ENCODE assay signal across 9 mouse cellular contexts in genomic region chr7:62376510-62377304, GRCm38 (mm10). TPM values are rescaled to one million over a fixed set of nuclear protein-coding genes. Genes with fewer than 3 reads are reported as not detected.
A peak's percentile ranks its signal among the peaks of the same experiment; 100 is the strongest.
DNase-seq lines count a peak whose midpoint lies in the region; ATAC-seq and TF ChIP-seq lines count a peak whose summit lies in the region.
"Had no signal": no experiment of that assay in that cellular context is flagged by ENCODE, and none has a peak within 500 bp of the region (broad histone marks: within the 10 kb centered on the region; RNA-seq: fewer than 3 reads in every experiment).

Magel2 (plus strand) TSS chr7:62377010.

- ATAC-seq in kidney, embryonic 14.5 days (ENCODE audit: low FRiP score, low TSS enrichment) = peak; percentile 95
- ATAC-seq in limb, embryonic 12.5 days (ENCODE audit: insufficient number of reproducible peaks, insufficient read depth, low FRiP score, low TSS enrichment, low read depth) = peak; percentile 91
- ATAC-seq in erythroid progenitor cell, adult 5-6 weeks (replicated peaks; ENCODE audit: low FRiP score, poor library complexity, severe bottlenecking) = no peak

- no peak for TF ChIP-seq CTCF in embryonic fibroblast, embryonic 13.5 days (IDR thresholded peaks at IDR 0.05; ENCODE audit: borderline replicate concordance, insufficient read depth, low read length)

- no peak for DNase-seq in kidney, adult 18-20 months
- peak; percentile 63 for DNase-seq in adrenal gland, postnatal 10 days
- DNase-seq in retina, postnatal 1 day = peak; percentile 88
- no peak for DNase-seq in layer of hippocampus, adult 11-12 months (ENCODE audit: low spot score)

- peaks cover 12% of the 10 kb centered on the region for H3K9me3 ChIP-seq in kidney, embryonic 14.5 days (ENCODE audit: control insufficient read depth, low read length)
- H3K9me3 ChIP-seq in limb, embryonic 12.5 days = peaks cover 34% of the 10 kb centered on the region; the same call in 1 of the 2 replicates
- H3K9me3 ChIP-seq: liver, embryonic 15.5 days had no signal

- no peaks in the 10 kb centered on the region for H3K36me3 ChIP-seq in kidney, embryonic 14.5 days (ENCODE audit: control insufficient read depth, insufficient read depth, low read length)
- no peaks in the 10 kb centered on the region for H3K36me3 ChIP-seq in limb, embryonic 12.5 days
- H3K36me3 ChIP-seq: liver, embryonic 15.5 days had no signal

- peak within 1 kb of the TSS; percentile 40 for H3K9ac ChIP-seq in kidney, embryonic 14.5 days (ENCODE audit: low read depth, low read length)
- H3K9ac ChIP-seq in limb, embryonic 12.5 days (replicated peaks) = peak within 1 kb of the TSS; percentile 63
- H3K9ac ChIP-seq: liver, embryonic 15.5 days had no signal

- no peak for TF ChIP-seq POLR2A in embryonic fibroblast, embryonic 13.5 days (IDR thresholded peaks at IDR 0.05; ENCODE audit: low read depth, low read length)

- WGBS in kidney, embryonic 14.5 days = 23% methylated on average over 31 of the region's 31 CpGs
- WGBS in limb, embryonic 12.5 days = 22% methylated on average over 31 of the region's 31 CpGs

- peak within 1 kb of the TSS; percentile 65 for H3K4me2 ChIP-seq in kidney, embryonic 14.5 days (replicated peaks; ENCODE audit: low read depth, low read length)
- H3K4me2 ChIP-seq in limb, embryonic 12.5 days = peak within 1 kb of the TSS; percentile 60
- H3K4me2 ChIP-seq: liver, embryonic 15.5 days had no signal

- H3K27me3 ChIP-seq in kidney, embryonic 14.5 days (ENCODE audit: control insufficient read depth, insufficient read depth, low read length) = no peaks in the 10 kb centered on the region
- no peaks in the 10 kb centered on the region for H3K27me3 ChIP-seq in limb, embryonic 12.5 days

- no peaks in the 10 kb centered on the region for H3K4me1 ChIP-seq in kidney, embryonic 14.5 days (ENCODE audit: control insufficient read depth, insufficient read depth, low read length)
- no peaks in the 10 kb centered on the region for H3K4me1 ChIP-seq in embryonic fibroblast, embryonic 13.5 days (ENCODE audit: control insufficient read depth, insufficient read depth, low read length)
- peaks cover 7% of the 10 kb centered on the region; the same call in 1 of the 2 replicates for H3K4me1 ChIP-seq in limb, embryonic 12.5 days (replicated peaks)
- H3K4me1 ChIP-seq: liver, embryonic 15.5 days had no signal

- H3K27ac ChIP-seq in kidney, embryonic 14.5 days (ENCODE audit: low read depth, low read length) = no peak within 1 kb of the TSS
- no peak within 1 kb of the TSS for H3K27ac ChIP-seq in embryonic fibroblast, embryonic 13.5 days (ENCODE audit: insufficient read depth, low read length)
- H3K27ac ChIP-seq in limb, embryonic 12.5 days = peak within 1 kb of the TSS; percentile 66; the same call in 1 of the 2 replicates
- H3K27ac ChIP-seq: liver, embryonic 15.5 days had no signal

- peak within 1 kb of the TSS; percentile 45 for H3K4me3 ChIP-seq in kidney, embryonic 14.5 days (ENCODE audit: low read length)
- H3K4me3 ChIP-seq in embryonic fibroblast, embryonic 13.5 days (ENCODE audit: insufficient read depth, low read length) = peak within 1 kb of the TSS; percentile 26
- H3K4me3 ChIP-seq in limb, embryonic 12.5 days (replicated peaks) = peak within 1 kb of the TSS; percentile 53
- H3K4me3 ChIP-seq: liver, embryonic 15.5 days had no signal

RNA-seq across cellular contexts. Expression of gene Magel2, which starts in this region (rescaled TPM):
- polyA plus RNA-seq in kidney, embryonic 14.5 days (2014; fragmentation: Nextera tagmentation; extraction: Ambion mirVana) = 0.39 and 0.84 TPM in 2 replicates
- total RNA-seq in adrenal gland, postnatal 10 days (2021) = 1 to 10 TPM; 2.8 to 9.1 TPM
- not detected in 2 replicates for polyA plus RNA-seq in embryonic fibroblast, embryonic 13.5 days (2011; ENCODE audit: insufficient read length, low read depth, missing spikeins)
- 3.6 and 4.2 TPM in 2 replicates for polyA plus RNA-seq in limb, embryonic 12.5 days (2016; fragmentation: Nextera tagmentation; extraction: Ambion mirVana)
- total RNA-seq in erythroid progenitor cell, adult 5-6 weeks (2015; ENCODE audit: low replicate concordance) = not detected in 2 replicates
- total RNA-seq in erythroid progenitor cell, adult 5-6 weeks (2017; ENCODE audit: low replicate concordance) = not detected in 2 replicates

Comparison
In these comparisons a context has a peak if more than half of its experiments do, and no peak if none do; other contexts are left out.
1. Peak in ATAC-seq, H3K4me3 ChIP-seq, H3K9ac ChIP-seq and H3K4me2 ChIP-seq in kidney, embryonic 14.5 days; RNA of the gene not detected or under 1 TPM.
2. DNase-seq: peak in adrenal gland, postnatal 10 days (single experiment) and retina, postnatal 1 day (single experiment); none in kidney, adult 18-20 months (single experiment) and layer of hippocampus, adult 11-12 months (single experiment).
3. Peak in every context shown above with its lines, with median percentiles within 50 percentile points of each other: H3K4me3 ChIP-seq.